Mouse (Mus musculus) gastrocnemius, adult 2 months (tissue): ENCODE measurements around the gene Olfr1511. TPM values are rescaled to one million over a fixed set of nuclear protein-coding genes. Genes with fewer than 3 reads are reported as not detected.
"Not testable (repeated sequence)": the region's sequence is repeated elsewhere in the genome, so short reads cannot be mapped to it uniquely, and the experiment has no call there.

Source experiments
- DNase-seq: peaks from one replicate; pipeline ENCODE4 v3.0.0; 2022
- H3K27ac ChIP-seq: fragments of 200-600 bp; 2 replicates; pipeline ENCODE4 v1.8.1; 2022; ENCODE audit warnings: mild to moderate bottlenecking
- H3K4me3 ChIP-seq: fragments of 200-600 bp; 2 replicates; pipeline ENCODE4 v1.8.1; 2022; ENCODE audit warnings: mild to moderate bottlenecking, moderate library complexity
- CTCF ChIP-seq: fragments of 200-600 bp; IDR thresholded peaks from 2 replicates; pipeline ENCODE4 v1.8.1; 2022; ENCODE audit warnings: antibody characterized with exemption, mild to moderate bottlenecking, moderate library complexity
- intact Hi-C: fragments of 180-260 bp; cut with DNase I; formaldehyde crosslinking; loops from one replicate; pipeline ENCODE4 v1.15.1; 2025
- long read RNA-seq, 2 experiments: library from polyadenylated mRNA; stranded (forward); transcript quantifications; one replicate each; pipeline ENCODE4 v2.0.0; 2021
- total RNA-seq, 2 experiments: library from RNA; stranded (reverse); gene quantifications; 2 replicates each; pipeline ENCODE4 v1.2.3; 2021

The Olfr1511 gene
- not detected for total RNA-seq
- long read RNA-seq, experiment 1, result 0 reads
- long read RNA-seq, experiment 2, result 0 reads

DNA sequence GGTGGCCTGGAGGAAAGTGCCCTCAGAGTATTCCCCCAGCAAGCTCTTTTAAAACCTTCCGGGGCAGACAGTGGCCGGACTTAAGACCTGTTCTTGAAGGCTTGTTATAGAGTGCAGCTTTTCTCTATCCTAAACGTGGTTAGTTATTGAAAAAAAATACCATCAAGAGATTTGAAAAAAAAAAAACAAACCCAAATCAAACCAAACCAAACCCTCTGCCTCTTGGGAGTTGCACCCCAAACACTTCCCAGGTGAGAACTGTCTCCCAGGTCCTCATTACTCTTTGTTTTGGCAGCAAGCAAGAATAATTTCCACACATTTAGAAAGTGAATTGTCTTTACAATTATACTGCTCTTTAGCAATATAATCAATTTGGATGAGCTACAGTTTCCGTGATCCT is at the start of gene Olfr1511:
Gene Olfr1511, minus strand, starts transcription at position 101 of the 400 bp plus-strand sequence.
- DNase-seq, result no peak
- TF ChIP-seq CTCF, result no peak
- H3K27ac ChIP-seq, result no peak within 1 kb of the TSS
- H3K4me3 ChIP-seq, result no peak within 1 kb of the TSS
- intact Hi-C loops, result no loop called here

DNA sequence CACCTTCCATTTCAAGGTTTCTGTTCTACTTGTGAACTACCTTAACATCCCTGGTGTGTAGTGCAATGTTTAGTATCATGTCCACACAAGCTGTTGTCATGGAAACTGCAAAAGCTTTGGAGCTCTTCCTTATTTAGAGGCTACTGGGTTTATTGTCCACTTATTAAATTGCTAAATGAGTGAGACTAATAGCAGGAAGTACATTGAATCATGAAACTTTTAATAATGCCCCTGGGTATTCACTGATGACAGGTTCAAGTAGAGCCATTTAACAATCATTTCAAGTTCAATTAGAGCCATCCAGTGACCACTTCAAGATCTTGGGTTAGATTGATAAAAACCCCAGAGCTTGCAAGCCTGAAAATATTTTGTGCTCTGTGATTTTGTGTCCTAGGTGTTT is 45.5 kb upstream of the Olfr1511 start, which contains the start of gene Olfr1509:
Gene Olfr1509, plus strand, starts transcription at position 301 of the 400 bp plus-strand sequence.
- TF ChIP-seq CTCF, result no peak
- no peak within 1 kb of the TSS for H3K27ac ChIP-seq
- no peak for DNase-seq
- no peak within 1 kb of the TSS for H3K4me3 ChIP-seq
- intact Hi-C loops, result no loop called here

DNA sequence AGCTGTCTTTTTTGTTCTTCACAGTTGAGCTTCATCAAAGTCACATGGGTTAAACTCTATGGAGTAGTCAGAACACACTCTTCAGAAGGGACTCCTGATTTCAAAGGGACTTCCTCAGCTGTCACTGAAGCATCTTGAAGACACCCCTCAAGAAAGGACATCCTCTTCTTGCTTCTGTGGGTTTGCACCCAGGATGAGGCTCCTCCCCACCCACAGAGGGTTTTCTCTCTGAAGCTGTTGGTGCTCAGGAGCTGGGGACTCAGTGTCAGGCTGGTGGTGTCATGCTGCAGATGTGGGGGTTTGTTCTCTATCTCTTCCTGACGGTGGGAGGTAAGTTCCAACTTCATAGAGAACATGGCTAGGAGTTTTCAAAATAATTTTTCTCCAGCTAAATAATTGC is 30.5 kb upstream of the Olfr1511 start:
- intact Hi-C loops, result no loop called here
- no peak for DNase-seq
- H3K27ac ChIP-seq, result no peak overlapping the region

DNA sequence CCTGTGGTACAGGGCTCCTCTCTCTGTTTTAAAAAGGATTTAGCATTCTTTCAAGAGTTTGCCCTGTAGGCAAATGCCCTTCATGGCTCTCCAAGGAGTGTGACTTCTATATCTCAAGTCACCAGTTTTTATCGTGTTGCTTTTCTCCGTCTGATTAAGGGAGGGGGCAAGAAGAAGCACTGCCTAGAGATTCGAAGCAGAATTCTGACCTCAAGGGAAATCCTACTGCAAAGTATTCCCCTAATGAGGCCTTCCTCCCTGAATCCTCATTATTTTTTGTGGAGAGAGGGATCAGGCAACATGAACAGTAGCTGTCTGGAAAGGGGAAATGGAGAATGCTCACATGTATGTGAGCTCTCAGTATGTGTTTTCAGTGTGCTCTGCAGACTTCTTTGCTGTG is 17.1 kb upstream of the Olfr1511 start, which contains the start of gene Olfr1510:
Gene Olfr1510, minus strand, starts transcription at position 101 of the 400 bp plus-strand sequence.
- DNase-seq, result no peak
- Histone ChIP-seq H3K27ac (no peak within 1 kb of the TSS), H3K4me3 (no peak within 1 kb of the TSS)
- intact Hi-C loops, result no loop called here
- no peak for TF ChIP-seq CTCF

More for the DNA sequence above, 30.5 kb upstream of the Olfr1511 start:
- TF ChIP-seq CTCF, result no peak
- H3K4me3 ChIP-seq, result no peak overlapping the region

DNA sequence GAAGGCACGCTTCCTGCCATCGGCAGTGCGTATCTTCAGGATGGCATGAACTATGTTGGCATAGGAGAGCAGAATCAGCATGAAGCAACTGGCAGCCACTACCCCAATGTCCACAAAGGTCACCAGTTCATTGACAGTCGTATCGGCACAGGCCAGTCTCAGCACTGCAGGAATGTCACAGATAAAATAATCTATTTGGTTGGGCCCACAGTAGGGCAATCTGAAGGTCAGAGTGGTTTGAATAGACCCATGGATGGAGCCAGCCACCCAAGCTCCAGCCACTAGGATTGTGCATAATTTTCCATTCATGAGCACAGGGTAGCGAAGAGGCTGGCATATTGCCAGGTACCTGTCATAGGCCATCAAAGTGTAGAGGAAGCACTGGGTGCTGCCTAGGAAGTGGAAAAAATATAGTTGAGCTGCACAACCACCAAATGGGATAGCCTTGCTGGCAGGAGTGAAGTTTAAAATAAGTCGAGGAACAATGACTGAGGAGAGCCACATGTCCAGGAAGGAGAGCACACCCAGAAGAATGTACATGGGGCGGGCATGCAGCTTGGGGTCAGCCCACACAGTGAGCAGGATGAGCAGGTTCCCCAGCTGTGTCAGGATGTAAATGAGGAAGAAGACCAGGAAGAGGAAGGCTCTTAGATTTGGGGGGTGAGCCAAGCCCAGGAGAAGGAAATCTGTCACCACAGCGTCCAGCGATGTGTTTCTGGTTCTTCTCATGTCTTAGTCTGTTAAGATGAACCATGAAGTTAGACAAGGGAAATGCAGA is 13.2 kb upstream of the Olfr1511 start:
- H3K4me3 ChIP-seq, intact Hi-C loops: not testable (repeated sequence)

DNA sequence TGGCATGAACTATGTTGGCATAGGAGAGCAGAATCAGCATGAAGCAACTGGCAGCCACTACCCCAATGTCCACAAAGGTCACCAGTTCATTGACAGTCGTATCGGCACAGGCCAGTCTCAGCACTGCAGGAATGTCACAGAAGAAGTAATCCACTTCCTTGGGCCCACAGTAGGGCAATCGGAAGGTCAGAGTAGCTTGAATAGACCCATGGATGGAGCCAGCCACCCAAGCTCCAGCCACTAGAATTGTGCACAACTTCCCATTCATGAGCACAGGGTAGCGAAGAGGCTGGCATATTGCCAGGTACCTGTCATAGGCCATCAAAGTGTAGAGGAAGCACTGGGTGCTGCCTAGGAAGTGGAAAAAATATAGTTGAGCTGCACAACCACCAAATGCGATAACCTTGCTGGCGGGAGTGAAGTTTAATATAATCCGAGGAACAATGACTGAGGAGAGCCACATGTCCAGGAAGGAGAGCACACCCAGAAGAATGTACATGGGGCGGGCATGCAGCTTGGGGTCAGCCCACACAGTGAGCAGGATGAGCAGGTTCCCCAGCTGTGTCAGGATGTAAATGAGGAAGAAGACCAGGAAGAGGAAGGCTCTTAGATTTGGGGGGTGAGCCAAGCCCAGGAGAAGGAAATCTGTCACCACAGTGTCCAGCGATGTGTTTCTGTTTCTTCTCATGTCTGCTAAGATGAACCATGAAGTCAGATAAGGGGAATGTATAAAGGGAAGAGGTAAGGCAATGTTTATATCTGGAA is 6.9 kb downstream of the Olfr1511 start:
- DNase-seq, intact Hi-C loops, H3K4me3 ChIP-seq, H3K27ac ChIP-seq: not testable (repeated sequence)

More for the DNA sequence above, 13.2 kb upstream of the Olfr1511 start:
- H3K27ac ChIP-seq, DNase-seq: not testable (repeated sequence)

DNA sequence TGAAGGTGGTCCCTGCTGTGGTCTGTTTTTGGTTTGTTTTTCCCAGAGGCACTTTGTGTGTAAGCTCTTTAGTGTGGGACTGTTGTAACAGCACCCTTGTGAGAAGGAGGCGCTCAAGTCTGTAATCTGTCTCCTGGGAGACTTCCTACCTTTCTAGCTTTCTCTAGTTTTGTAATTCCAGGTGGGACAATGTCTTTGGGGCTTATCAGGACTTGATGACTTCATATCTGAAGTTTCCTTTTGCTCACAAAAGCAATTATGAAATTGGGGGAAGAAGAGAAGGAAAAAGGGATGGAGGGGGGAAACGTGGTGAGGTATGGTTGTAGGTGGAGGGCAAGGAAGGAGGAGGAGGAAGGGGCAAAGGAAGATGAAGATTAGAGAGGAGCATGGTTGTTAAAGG is 18.1 kb downstream of the Olfr1511 start, which contains the start of gene Olfr1512:
Gene Olfr1512, minus strand, starts transcription at position 101 of the 400 bp plus-strand sequence.
- no peak within 1 kb of the TSS for H3K27ac ChIP-seq
- intact Hi-C loops, result no loop called here
- TF ChIP-seq CTCF, result no peak
- DNase-seq, result no peak
- H3K4me3 ChIP-seq, result no peak within 1 kb of the TSS

DNA sequence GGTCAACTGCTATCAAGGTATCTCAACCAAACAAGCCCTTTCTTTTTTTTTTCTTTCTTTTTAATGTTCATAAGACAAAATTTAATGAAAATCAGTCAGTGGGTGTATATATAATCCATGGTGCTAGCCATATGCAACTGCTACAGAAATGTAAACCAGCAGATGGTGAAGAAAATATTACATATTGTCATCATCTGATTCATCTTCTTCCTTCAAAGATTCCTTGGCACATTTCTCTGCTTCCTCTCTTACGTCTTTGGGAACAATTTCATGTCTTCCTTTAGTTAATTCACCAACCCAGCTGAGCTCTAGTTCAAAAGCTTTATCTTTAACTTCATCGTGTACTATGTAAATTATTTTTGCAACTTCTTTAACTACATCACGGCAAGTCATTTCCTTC is 28.4 kb downstream of the Olfr1511 start:
- TF ChIP-seq CTCF, result no peak
- no peak for DNase-seq
- intact Hi-C loops, result no loop called here
- Histone ChIP-seq H3K27ac (no peak overlapping the region), H3K4me3 (no peak overlapping the region)

DNA sequence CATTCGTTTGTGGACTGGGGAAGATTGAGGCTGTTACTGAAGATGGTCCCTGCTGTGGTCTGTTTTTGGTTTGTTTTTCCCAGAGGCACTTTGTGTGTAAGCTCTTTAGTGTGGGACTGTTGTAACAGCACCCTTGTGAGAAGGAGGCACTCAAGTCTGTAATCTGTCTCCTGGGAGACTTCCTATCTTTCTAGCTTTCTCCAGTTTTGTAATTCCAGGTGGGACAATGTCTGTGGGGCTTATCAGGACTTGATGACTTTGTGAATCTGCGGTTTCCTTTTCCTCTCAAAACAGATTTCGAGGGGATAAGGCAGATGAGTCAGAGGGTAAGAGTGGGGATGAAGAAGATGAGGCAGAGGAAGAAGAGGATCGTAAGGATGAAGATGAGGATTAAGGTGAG is 40.9 kb downstream of the Olfr1511 start, which contains the start of gene Olfr1513:
Gene Olfr1513, minus strand, starts transcription at position 101 of the 400 bp plus-strand sequence.
- Histone ChIP-seq H3K27ac (no peak within 1 kb of the TSS), H3K4me3 (no peak within 1 kb of the TSS)
- intact Hi-C loops, result no loop called here
- TF ChIP-seq CTCF, result no peak
- DNase-seq, result no peak

Other genes starting within 250 kb of the Olfr1511 start
- gene Supt16, start 200.0 kb downstream of the Olfr1511 start, total RNA-seq, result 10 to 100 TPM; 12.3 to 15.5 TPM
- gene Chd8, start 139.6 kb downstream of the Olfr1511 start, total RNA-seq, result 10 to 100 TPM; 33.4 to 34.9 TPM
- 10 to 100 TPM; 48.0 to 56.2 TPM for gene Tox4, start 118.2 kb downstream of the Olfr1511 start, total RNA-seq
- 1 to 10 TPM; 1.9 to 3.5 TPM for gene Rab2b, start 117.8 kb downstream of the Olfr1511 start, total RNA-seq
- 10 to 100 TPM; 17.2 to 19.5 TPM for gene Mettl3, start 92.3 kb downstream of the Olfr1511 start, total RNA-seq
- under 1 TPM; 0.61 to 0.78 TPM for gene Sall2, start 68.6 kb downstream of the Olfr1511 start, total RNA-seq
- not detected for gene Olfr1513, start 41.0 kb downstream of the Olfr1511 start, total RNA-seq
- not detected for gene Olfr1512, start 18.2 kb downstream of the Olfr1511 start, total RNA-seq
- gene Olfr1510, start 17.0 kb upstream of the Olfr1511 start, total RNA-seq, result not detected
- not detected for gene Olfr1509, start 45.6 kb upstream of the Olfr1511 start, total RNA-seq
- gene Olfr1508, start 70.1 kb upstream of the Olfr1511 start, total RNA-seq, result not detected
- gene Olfr1507, start 98.4 kb upstream of the Olfr1511 start, total RNA-seq, result not detected